Mouse (Mus musculus) T-helper 1 cell (primary cell): ENCODE results near the gene Sash3.

Source experiments
- in situ Hi-C: fragments of 300-600 bp; cut with MboI, MseI; formaldehyde crosslinking; loops from one replicate; pipeline ENCODE4 v1.15.1; 2025; ENCODE audit warnings: high pct_unique_total_duplicates

Sash3 gene

GRCm38 (mm10) chrX:48140286-48140877 lies 5.9 kb upstream of the Sash3 start:
- in situ Hi-C loops = loop anchor here (5.0 kb wide), 1 partner anchor 67 kb away; the partner anchor contains the start of gene Zdhhc9

DNA sequence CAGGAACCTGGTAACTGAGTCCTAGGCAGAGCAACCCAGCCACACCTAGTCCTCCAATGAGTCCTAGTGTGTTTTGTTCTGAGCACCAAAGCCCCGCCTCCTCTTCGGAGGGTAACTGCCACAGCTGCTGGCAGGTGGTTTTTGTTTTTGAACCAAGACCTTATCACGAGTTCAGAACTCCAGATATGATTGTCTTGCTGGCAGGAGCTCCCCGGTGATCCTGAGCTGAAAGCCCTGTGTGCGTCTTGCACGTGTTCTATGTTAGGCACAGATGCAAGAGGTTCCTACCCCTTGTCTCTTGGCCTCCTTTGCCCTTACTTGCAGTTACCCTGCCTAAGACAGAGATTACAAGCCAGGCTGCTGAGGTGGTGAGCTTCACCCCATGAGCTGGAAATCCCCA lies 4.8 kb upstream of the Sash3 start:
- in situ Hi-C loops = loop anchor here (5.0 kb wide), 1 partner anchor 66 kb away; the partner anchor contains the start of gene Zdhhc9

DNA sequence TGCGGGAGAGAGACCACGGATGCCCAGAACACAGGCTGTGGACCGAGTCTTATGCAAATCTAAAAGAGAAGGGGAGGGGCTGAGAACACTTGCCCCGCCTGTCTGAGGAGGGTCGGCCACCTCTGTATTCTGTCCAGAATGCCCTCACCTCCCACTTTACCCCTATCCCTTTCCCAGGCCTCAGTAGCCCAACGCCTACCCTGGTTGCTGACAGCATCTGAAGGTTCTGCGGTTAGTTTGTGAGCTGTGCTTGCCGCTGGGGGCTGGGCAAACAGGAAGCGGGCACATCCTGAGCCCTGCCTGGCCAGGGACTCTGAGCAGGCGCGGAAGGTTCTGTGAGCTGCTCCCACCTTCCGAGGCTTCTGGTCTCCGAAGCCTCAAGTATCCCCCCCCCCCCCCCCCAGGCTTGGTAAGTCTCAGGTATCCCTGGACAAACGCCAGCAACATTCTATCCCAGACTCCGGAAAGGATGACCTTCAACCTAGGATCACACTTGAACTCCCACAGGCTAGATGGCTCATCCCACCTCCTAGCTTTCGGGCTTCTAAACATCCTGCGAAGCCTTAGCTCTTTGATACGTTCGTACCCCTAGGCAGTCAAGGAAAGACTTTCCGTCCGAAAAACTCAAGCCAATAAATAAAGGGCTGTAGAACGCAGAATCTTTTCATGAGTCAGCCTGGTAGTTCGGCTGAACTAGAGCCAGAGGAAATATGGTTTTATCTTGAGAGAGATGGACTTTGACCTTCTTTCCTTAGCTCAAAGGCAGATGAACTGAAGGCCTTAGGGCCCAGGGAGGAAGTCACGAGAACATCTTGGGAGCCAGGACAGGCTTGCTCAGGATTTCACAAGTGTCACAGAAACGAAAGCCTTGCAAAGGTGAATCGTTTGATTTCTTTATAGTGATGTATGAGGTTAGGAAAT lies 2.6 kb upstream of the Sash3 start:
- in situ Hi-C loops = loop anchor here (5.0 kb wide), 1 partner anchor 64 kb away; the partner anchor contains the start of gene Zdhhc9

GRCm38 (mm10) chrX:48147226-48147625 lies 990 bp downstream of the Sash3 start:
- in situ Hi-C loops = no loop called here

DNA sequence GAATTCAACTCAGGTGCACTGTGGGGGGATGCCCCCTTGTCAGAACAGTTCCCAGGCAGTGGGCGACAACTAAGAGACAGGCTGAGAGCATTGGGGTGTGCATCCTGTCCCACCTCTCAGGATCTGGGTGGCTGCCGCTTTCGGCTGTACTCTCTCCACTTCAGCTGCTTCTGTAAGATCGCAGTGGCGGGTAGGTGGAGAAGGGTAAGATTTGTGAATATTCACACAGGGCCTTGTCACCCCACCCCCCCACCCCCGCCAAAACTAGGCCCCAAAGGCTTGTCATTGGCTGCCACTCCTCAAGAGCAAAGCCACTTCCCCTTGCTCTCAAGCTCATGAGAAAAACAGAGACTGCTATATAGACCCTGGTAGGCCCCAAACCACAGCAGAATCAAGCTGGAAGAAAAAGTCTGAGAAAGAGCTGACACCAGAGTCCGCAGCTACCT lies 1.5 kb downstream of the Sash3 start:
- in situ Hi-C loops = no loop called here

GRCm38 (mm10) chrX:48152106-48152505 lies 5.9 kb downstream of the Sash3 start:
- in situ Hi-C loops = no loop called here

DNA sequence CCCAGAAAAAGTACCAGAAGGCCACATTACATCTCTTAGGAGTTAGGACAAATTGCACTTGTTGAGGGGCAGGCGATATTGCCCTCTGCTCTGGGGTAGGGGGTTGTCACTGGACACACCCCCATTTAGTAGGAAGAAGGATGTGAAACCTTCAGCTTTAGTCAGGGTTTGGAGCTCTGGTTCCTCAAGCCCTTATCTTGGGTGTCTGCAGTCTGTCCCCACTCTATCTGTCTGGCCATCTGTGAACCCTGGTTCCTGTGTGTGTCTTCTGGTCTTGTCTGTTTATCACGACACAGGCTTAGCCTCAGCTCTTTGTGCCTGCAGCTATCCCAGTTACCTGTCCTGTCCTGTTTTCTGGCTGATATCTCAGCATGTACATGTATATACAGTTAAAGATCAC lies 7.2 kb downstream of the Sash3 start:
- in situ Hi-C loops = no loop called here

DNA sequence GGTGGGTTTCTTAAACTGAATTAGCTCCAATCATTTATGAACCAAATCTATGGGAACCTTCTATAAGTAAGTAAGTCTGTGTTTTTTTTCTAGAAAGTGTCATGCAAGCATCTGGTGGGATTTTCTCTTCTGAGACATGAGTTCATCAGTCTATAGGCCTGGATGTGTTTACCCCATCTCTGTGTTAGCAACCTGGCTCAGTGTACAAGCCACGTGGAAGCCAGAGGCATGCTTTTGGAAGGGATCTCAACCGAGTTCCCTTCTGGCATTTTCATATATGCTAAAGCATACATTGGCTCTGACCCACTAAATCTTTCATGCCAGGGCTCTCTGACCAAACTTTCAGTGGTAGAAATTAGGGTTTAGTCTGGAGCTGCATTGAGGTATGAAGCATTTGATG lies 7.7 kb downstream of the Sash3 start:
- in situ Hi-C loops = no loop called here

DNA sequence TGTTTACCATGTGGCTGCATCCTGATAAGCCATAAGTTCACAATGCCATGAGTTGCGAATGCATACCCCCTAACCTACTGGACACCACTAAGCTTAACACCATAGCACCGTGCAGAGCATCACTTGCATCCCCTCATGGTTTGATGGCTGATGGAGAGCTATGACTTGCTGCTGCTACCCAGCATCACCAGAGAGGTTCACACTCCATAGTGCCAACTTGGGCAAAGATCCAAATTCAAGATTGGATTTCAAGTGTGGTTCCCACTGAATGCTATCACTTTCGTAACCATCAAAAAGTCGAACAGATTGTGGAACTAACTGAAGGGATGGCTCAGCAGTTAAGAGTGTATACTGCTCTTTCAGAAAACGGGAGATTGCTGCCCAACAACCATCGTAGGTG lies 9.3 kb downstream of the Sash3 start:
- in situ Hi-C loops = no loop called here

GRCm38 (mm10) chrX:48157396-48157795 lies 11.2 kb downstream of the Sash3 start:
- in situ Hi-C loops = no loop called here

DNA sequence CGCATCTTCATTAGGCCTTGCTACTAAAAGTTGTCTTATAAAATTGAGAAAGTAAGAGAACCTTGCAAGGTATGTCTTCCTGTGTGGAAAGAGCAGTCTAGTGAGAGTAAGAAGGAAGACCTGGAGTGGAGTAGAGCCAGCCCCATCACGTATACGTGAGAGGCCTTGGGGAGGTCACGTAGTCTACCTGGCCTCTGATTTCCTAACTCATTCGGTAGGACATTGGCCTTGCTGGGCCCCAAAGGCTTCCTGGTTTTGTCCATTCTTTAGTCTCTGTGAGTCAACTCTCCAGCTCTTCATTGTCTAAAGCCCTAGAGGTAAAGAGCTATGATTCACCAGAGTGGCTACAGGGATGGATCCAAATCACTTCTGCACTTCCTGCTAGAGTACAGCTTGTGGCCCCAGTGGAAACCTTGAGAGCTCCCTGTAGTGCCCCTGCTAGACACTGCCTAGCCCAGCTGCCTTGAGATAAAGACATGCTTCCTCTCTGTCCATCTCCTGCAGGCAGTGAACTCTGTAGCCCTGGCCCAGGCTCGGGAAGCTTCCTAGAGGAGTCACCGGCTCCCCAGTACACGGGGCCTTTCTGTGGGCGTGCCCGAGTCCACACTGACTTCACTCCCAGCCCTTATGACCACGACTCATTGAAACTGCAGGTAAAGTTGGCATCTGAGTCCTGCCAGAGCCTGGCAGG lies 12.1 kb downstream of the Sash3 start:
- in situ Hi-C loops = no loop called here

DNA sequence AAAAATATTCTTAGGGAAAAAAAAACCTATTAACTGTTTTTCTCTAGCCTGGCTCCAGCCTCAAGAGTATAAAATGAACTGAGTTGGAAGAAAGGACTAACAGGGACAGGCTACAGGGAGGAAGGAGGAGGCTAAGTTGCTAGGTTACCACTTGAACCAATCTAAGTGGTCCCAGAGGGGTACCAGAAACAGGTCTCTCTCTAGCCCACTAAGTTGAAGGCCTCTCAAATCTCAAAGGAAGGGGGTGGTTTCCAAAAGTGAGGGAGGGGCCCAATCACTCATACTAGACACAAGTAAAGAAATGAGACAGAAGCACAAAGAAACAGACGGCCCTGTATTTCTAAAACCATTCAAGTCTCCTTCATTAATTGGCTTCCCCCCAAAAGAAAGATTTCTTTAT lies 23.7 kb downstream of the Sash3 start:
- in situ Hi-C loops = no loop called here

DNA sequence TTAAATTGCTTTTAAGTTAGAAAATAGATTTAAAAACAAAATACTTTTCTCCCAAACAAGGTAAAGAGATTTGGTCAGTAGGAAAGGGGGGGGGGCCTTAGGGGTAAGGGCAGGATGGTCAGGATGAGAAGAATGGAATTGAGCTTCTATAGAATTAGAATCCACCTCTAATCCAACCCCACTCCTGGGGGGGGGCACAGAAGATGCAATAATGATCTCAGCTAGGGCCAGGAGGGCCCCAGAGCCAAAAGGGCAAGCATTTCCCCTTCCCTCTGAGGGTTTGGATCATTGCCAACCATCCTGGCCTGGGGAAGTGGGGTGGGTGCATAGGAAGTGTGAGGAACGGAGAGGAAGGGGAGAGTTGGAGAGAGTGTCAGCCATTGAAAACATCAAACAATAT lies 24.1 kb downstream of the Sash3 start:
- in situ Hi-C loops = no loop called here

DNA sequence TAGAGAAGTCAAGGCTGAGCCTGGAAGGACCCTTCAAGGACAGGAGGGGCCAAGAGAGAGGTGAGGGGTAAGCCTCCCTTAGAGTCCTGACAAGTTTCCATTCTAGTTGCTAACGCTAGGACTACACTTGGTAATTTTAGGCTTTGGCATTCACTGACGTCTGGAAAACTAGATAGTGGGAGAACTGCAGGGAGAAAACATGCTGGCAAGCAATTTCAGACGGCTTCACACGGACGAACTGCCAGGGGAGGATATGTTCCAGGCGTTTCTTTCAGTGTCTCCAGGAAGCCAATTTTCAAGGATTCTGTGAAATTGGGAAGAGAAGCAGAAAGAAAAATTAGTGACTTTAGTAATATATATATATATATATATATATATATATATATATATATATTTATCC lies 35.6 kb downstream of the Sash3 start:
- in situ Hi-C loops = no loop called here

GRCm38 (mm10) chrX:48184703-48185102 lies 38.5 kb downstream of the Sash3 start:
- in situ Hi-C loops = no loop called here

DNA sequence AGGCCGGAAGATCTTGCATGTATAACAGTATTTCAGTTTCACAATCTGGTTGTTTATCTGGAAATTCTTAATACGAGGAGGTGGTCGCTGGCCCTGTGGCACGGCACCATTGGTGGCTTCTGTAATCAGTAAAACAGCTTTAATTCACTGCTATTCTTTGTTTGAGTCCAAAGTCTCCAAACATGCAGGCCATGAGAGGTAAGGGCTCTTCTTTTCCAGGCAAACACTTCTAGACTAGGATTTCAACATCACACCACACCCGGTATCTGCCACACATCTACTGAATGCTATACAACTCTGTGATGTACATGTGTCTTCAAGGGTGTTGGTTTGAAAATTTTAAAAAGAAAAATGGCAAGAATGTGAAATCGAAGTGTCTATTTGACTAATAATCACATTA lies 45.0 kb downstream of the Sash3 start:
- in situ Hi-C loops = no loop called here

DNA sequence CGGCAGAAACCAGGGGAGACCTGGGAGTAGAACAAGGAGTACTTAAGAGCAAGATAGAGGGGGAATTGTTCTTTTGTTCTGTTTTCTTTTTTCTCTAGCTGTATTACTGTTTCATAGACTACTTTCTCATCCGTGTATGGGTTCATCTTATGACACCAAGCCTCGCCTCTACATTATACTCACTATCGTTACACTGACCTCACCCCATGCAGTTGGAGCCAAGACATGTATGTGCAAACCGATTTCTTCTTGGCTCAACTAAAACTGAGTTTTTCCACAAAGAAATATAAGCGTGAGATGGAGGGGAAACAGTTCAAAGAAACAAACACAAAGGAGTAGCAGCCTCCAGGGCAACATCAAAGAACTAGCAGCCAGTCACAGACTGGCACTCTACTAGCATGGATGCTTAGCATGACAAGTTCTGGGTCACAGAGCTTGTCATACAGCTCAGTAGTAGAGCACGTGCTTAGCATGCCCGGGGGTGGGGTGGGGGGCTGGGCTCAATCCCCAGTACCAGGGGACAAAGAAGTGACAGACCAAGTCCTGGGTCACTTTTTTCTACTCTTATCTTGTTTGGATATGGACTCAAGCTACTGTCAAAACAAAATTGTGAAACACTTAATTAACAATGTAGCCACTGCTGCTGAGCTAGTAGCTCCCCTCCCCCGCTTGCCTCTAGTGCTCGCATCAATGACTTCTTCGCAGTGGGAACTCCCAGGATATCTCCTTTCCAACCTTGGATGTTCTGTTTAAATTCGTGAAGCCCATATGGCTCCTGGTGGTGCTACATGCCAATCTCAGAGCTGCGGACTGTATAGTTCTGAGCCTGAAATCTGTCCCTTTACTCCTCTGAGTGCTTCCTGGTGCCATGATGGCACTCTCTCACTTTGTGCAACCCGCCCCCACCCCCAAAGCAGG lies 47.3 kb downstream of the Sash3 start:
- in situ Hi-C loops = no loop called here

DNA sequence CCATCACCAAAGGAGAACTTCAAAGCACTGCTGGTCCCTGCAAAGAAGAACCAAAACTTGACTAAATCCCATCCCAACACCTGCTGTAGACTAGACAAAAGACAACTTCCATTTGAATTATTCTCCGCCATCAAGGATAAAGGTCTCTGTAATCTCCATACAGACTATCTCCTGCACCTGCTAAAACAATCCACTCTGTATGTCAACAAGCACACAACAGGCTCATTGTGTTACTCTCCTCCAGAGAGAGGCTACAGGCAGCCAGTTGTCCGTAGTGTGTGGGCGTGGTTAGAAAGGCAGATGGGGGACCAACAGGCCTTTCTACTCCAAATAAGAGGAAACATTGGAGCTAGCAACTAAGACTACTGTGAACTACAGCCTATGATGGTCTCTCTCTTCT lies 51.6 kb downstream of the Sash3 start:
- in situ Hi-C loops = no loop called here

GRCm38 (mm10) chrX:48199026-48199425 lies 52.8 kb downstream of the Sash3 start:
- in situ Hi-C loops = no loop called here

DNA sequence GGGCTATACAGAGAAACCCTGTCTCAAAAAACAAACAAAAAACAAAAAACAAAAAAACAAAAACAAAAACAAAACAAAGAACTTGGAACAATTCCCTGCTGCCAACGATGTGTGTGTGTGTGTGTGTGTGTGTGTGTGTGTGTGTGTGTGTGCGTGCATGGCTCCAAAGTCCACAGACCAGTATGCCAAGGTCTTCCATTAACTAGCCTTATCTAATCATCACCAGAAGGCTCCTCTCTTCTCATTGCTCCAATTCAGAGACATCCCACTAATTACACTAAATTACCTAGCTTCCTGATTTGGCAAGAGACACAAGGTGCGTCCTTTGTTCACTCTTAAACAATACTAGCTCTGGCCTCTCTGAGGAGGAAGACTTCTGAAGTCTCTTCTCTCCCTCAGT lies 54.5 kb downstream of the Sash3 start:
- in situ Hi-C loops = no loop called here

- in situ Hi-C loops = no loop called here
Observed at GRCm38 (mm10) chrX:48201973-48202372, 55.7 kb downstream of the Sash3 start.
